Mouse (Mus musculus) cortical plate, adult 2 months (tissue): ENCODE data around the gene Acad10.

Experiments
- CTCF ChIP-seq: fragments of 200-500 bp; IDR thresholded peaks from 2 replicates; pipeline ENCODE4 v1.5.1; 2011; ENCODE audit warnings: mild to moderate bottlenecking, control low read depth, low read length; ENCODE audit not compliant: insufficient read depth; ENCODE audit errors: extremely low read depth
- POLR2A ChIP-seq: fragments of 200-500 bp; IDR thresholded peaks from 2 replicates; pipeline ENCODE4 v1.6.1; 2011; ENCODE audit warnings: mild to moderate bottlenecking, low read length, control low read depth; ENCODE audit not compliant: insufficient read depth; ENCODE audit errors: extremely low read depth

- TF ChIP-seq CTCF (no peak), POLR2A (no peak)
Measured at GRCm38 (mm10) chr5:121585005-121585404, 75.3 kb downstream of the Acad10 start.
